Mouse (Mus musculus) C2C12 (cell line): ENCODE results near the gene Tmem262. TPM values are rescaled to one million over a fixed set of nuclear protein-coding genes. Genes with fewer than 3 reads are reported as not detected.
A peak's percentile ranks its signal among the peaks of the same experiment; 100 is the strongest.

Experiments
- H3K27me3 ChIP-seq: one replicate; pipeline ENCODE4 v1.6.1; 2011; ENCODE audit not compliant: control insufficient read depth, insufficient read depth, insufficient read length
- H3K36me3 ChIP-seq: one replicate; pipeline ENCODE4 v1.6.1; 2011; ENCODE audit not compliant: control insufficient read depth, insufficient read depth
- H3K4me3 ChIP-seq: one replicate; pipeline ENCODE4 v1.5.1; 2011; ENCODE audit warnings: mild to moderate bottlenecking, control low read depth; ENCODE audit not compliant: poor library complexity, insufficient read depth, severe bottlenecking
- H3K79me2 ChIP-seq: one replicate; pipeline ENCODE4 v1.6.1; 2011; ENCODE audit not compliant: control insufficient read depth, insufficient read depth
- H3K79me3 ChIP-seq: one replicate; pipeline ENCODE4 v1.6.1; 2011; ENCODE audit warnings: low read depth, control low read depth
- H3ac ChIP-seq: one replicate; pipeline ENCODE3; 2011; ENCODE audit warnings: low read depth; ENCODE audit not compliant: control insufficient read depth, insufficient read length
- CEBPB ChIP-seq: IDR thresholded peaks from one replicate; pipeline ENCODE4 v1.6.1; 2011; ENCODE audit warnings: low read depth, mild to moderate bottlenecking, control low read depth, moderate library complexity
- CTCF ChIP-seq: IDR thresholded peaks from one replicate; pipeline ENCODE4 v1.5.1; 2011; ENCODE audit not compliant: control insufficient read depth, insufficient read depth, insufficient read length
- FOSL1 ChIP-seq: IDR thresholded peaks from one replicate; pipeline ENCODE4 v1.8.0; 2011; ENCODE audit warnings: mild to moderate bottlenecking, low read length; ENCODE audit not compliant: poor library complexity, insufficient read depth, severe bottlenecking
- MAX ChIP-seq: IDR thresholded peaks from one replicate; pipeline ENCODE4 v1.6.1; 2011; ENCODE audit warnings: mild to moderate bottlenecking, control low read depth
- MYOD1 ChIP-seq: IDR thresholded peaks from one replicate; pipeline ENCODE4 v1.6.1; 2011; ENCODE audit warnings: low read depth; ENCODE audit not compliant: control insufficient read depth, insufficient read length
- MYOG ChIP-seq: IDR thresholded peaks from one replicate; pipeline ENCODE4 v1.6.1; 2011; ENCODE audit not compliant: control insufficient read depth, insufficient read length; ENCODE audit errors: extremely low read depth
- USF1 ChIP-seq: IDR thresholded peaks from one replicate; pipeline ENCODE4 v1.6.1; 2011; ENCODE audit warnings: low read depth, mild to moderate bottlenecking, control low read depth, moderate library complexity
- polyA plus RNA-seq: library from polyadenylated mRNA; unstranded; fragments of >200 nt; fragmentation: generic; extraction: Trizol; gene quantifications from one replicate; pipeline ENCODE4 v1.2.1, GENCODE M21; 2012; ENCODE audit warnings: missing spikeins

Tmem262 gene
- polyA plus RNA-seq, 1 experiment, result not detected

DNA sequence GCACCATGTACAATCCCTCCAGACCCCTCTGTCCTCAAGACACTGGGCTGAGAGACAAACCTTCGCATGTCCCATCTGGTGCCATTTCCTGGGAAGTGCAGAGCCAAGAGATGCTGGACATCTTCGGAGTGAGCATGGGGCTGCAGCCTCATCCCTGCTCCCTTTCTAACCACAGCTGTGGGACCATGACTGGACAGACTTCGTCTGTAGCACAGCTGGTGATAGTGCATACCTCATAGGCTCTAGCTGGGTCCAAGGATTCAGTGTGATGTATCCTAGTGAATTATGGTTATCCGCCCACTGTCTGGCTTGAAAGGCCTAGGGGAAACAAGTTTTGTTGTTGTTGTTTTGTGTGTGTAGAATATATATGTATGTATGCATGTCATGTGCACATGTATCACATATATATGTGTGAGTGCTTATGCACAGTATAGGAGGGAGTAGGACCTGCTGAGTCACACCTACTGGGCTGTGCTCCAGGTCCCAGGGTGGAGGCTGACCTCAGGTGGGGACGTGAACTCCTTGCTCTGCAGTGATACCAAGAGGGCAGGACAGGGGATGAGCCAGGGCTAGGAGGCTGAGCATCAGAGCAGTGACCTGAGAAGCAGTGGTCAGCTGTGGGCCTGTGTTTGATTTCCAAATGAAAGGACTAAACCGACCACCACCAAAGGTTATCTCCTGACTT is 22.5 kb downstream of the Tmem262 start:
- Histone ChIP-seq H3K27me3 (no peaks in the 10 kb centered on the region), H3ac (no peak overlapping the region), H3K4me3 (no peak overlapping the region), H3K79me2 (no peaks in the 10 kb centered on the region), H3K36me3 (no peaks in the 10 kb centered on the region), H3K79me3 (no peaks in the 10 kb centered on the region)
- TF ChIP-seq MYOG (no peak), MYOD1 (no peak), USF1 (no peak), CEBPB (no peak), FOSL1 (no peak), CTCF (no peak), MAX (no peak)

GRCm38 (mm10) chr19:6104476-6104875 is 24.6 kb downstream of the Tmem262 start:
- H3K36me3 ChIP-seq, result no peaks in the 10 kb centered on the region
- no peaks in the 10 kb centered on the region for H3K79me3 ChIP-seq
- H3K4me3 ChIP-seq, result no peak overlapping the region
- H3ac ChIP-seq, result no peak overlapping the region
- no peaks in the 10 kb centered on the region for H3K79me2 ChIP-seq
- H3K27me3 ChIP-seq, result no peaks in the 10 kb centered on the region
- TF ChIP-seq FOSL1 (no peak), CTCF (no peak), MYOG (no peak), USF1 (no peak), CEBPB (no peak), MYOD1 (no peak), MAX (no peak)

- H3K4me3 ChIP-seq, result no peak within 1 kb of the TSS
- no peaks in the 10 kb centered on the region for H3K36me3 ChIP-seq
- no peak within 1 kb of the TSS for H3ac ChIP-seq
- no peaks in the 10 kb centered on the region for H3K27me3 ChIP-seq
- H3K79me2 ChIP-seq, result no peaks in the 10 kb centered on the region
- TF ChIP-seq MYOG, result no peak
- H3K79me3 ChIP-seq, result no peaks in the 10 kb centered on the region
Measured at GRCm38 (mm10) chr19:6105586-6105985, 25.8 kb downstream of the Tmem262 start, which contains the start of gene Naaladl1. Gene Naaladl1, plus strand, starts transcription at chr19:6105782.

DNA sequence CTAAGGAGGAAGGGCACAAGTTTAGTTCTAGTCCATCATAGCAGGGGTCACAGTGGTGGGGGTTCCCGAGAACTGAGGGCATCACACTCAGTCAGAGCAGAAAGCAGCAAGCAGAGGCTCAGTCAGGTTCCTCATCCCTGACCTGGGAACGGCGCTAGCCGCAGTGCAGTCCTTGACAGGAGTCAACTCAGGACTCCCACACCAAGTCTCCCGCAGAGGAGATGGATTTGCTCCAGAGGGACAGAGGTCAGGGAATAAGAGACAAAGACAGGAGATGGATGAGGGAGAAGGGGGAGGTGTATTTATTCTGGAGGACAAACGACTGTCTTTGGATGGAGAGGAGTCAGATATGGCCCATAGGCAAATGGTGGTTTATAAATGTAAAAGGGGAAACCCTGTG is 33.3 kb downstream of the Tmem262 start:
- no peak overlapping the region for H3ac ChIP-seq
- peaks cover 22% of the 10 kb centered on the region for H3K36me3 ChIP-seq
- H3K27me3 ChIP-seq, result no peaks in the 10 kb centered on the region
- no peak overlapping the region for H3K4me3 ChIP-seq
- no peak for TF ChIP-seq USF1
- peaks cover 16% of the 10 kb centered on the region for H3K79me3 ChIP-seq
- H3K79me2 ChIP-seq, result peaks cover 27% of the 10 kb centered on the region

DNA sequence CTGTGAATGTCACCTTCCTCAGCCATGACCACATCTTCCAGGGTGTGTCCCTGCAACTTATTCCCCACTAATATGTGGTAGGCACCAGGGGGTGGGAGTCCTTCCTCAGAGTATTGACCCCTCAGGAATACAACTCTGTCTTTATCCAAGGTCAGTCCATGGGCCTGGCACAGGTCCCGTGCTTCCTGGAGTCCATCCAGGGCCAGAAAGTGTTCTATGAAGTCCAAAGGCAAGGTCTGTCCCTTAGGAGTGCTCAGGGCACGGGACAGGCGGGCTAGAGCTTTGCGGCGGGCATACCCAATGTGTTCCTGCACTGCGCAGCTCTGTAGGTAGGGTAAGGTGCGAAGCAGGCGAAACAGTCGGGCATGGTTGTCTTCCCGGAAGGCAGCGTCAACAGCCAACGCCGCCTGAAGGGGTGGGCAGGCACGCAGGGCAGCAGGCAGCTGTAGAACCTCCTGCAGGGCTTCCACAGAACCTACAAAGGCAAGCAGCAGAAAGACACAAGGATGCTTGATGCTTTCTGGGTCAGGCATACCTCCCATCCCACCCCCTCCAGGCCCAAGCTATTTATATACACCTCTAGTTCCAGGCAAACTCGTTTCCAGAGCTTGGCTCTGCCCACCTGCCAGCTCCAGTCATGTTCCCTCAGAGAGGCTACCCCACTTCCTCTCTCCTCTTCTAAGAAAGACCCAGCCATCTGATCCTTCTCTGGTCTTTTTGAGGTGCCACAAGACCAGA is 36.4 kb downstream of the Tmem262 start:
- Histone ChIP-seq H3K4me3 (peak overlapping the region; percentile 74), H3K79me2 (peaks cover 27% of the 10 kb centered on the region), H3K27me3 (no peaks in the 10 kb centered on the region), H3ac (no peak overlapping the region), H3K79me3 (peaks cover 16% of the 10 kb centered on the region), H3K36me3 (peaks cover 22% of the 10 kb centered on the region)
- TF ChIP-seq MAX (no peak), CTCF (no peak), MYOD1 (no peak), MYOG (no peak), CEBPB (no peak)

DNA sequence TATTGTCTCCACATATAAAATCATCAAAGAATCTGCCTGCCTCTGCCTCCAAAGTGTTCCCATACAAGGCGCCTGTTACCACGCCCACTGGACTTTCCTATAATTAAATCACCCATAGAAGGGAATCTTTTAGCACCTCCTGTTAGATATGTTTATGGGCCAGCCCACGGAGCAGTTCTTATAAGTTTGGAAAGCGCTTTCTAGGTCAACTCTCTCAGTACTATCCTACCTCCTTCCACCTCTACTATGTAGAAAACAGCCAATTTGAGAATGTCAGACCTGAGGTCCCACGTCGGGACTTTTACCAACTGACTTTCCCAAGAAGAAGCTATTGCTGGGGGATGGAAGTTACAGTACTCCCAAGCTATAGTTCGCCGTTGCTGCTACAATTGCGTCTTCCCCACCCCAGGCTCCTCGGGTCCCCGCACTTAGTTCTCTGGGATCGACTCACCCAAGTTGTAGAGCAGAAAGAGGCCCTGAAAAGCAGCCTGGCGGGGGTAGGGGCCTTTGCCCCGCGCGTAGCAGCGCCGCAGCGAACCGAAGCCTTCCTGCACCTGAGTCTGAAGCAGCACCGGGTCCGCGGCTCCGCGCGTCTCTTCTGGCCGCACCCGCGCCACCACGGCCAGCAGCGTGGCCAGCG is 37.6 kb downstream of the Tmem262 start:
- Histone ChIP-seq H3ac (peak overlapping the region; percentile 95), H3K36me3 (peaks cover 22% of the 10 kb centered on the region), H3K79me2 (peaks cover 27% of the 10 kb centered on the region), H3K4me3 (peak overlapping the region; percentile 74), H3K27me3 (no peaks in the 10 kb centered on the region), H3K79me3 (peaks cover 16% of the 10 kb centered on the region)
- TF ChIP-seq USF1 (no peak), MYOD1 (no peak), MAX (no peak), CTCF (no peak), MYOG (no peak), CEBPB (no peak), FOSL1 (no peak)
